Mouse (Mus musculus): ENCODE measurements at regions not wholly inside any gene's neighbourhood (a gene's known extent, or its start where the extent isn't known, plus 50 kb on each side); places are given as distances from the start of the nearest gene placed in this dataset.

DNA sequence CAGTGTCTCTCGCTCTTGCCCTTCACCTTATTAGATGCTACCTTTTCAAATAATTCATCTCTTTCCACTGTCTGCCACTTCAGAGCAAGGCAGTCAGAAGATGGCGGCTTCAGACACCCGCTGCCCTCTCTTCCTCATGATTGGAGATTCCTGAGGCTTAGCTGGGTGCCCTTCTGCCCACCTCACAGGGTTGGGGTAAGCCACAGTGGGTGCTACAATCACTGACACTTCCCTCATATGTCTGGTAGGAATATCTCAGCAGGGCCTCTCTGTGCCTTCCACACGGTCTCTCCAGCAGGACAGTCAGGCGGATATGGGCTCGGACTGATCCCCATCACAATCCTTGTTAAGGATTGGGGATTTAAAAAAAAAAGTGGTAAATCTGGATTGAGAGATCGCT is 53.2 kb upstream of the Rpl36-ps4 start:
- DNase-seq (ENCODE audit: low spot score) = peak; percentile 4

GRCm38 (mm10) chr17:87866719-87867318 is 54.0 kb upstream of the Rpl36-ps4 start:
- peak; percentile 3 for DNase-seq (ENCODE audit: low spot score)

- peak; percentile 11 for DNase-seq (ENCODE audit: low spot score)
These were observed 54.6 kb upstream of the Rpl36-ps4 start for GRCm38 (mm10) chr17:87866165-87866564.

DNA sequence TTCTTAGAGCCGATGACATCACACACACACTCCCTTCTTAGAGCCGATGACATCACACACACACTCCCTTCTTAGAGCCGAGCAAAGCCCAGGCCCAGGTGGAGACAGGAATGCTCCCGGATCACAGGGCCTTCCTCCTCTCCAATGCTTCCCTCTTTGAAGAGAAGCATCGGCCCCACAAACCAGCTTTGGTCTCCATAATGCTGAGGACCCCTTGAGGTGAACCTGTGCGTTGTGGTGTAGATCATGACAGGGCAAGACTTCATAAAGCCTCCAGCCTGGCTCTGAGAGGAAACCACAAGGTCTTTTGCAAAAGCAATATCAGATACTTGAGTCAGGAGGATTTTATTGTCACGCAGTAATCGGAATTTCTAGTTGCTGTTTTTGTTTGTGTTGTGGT is 55.3 kb upstream of the Rpl36-ps4 start:
- peak; percentile 8 for DNase-seq (ENCODE audit: low spot score)

DNA sequence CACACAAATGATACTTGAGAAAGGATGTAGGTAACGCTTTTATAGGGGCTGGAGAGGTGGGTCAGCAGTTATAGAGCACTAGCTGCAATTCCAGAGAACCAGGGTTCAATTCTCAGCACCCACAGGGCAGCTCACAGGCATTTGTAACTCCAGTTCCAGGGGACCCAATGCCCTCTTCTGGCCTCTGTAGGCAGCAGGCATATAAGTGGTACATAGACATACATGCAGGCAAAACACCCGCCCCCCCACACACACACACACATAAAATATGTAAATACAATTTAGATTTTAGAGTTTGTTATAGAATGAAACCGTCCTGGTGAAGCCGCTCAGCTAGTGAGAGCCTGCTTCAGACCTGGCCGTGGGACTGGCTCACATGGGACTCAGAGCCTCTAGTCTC is 55.9 kb upstream of the Rpl36-ps4 start:
- DNase-seq (ENCODE audit: low spot score) = no peak

GRCm38 (mm10) chr17:87861587-87861986 is 59.2 kb upstream of the Rpl36-ps4 start:
- peak; percentile 13 for DNase-seq (ENCODE audit: low spot score)

DNA sequence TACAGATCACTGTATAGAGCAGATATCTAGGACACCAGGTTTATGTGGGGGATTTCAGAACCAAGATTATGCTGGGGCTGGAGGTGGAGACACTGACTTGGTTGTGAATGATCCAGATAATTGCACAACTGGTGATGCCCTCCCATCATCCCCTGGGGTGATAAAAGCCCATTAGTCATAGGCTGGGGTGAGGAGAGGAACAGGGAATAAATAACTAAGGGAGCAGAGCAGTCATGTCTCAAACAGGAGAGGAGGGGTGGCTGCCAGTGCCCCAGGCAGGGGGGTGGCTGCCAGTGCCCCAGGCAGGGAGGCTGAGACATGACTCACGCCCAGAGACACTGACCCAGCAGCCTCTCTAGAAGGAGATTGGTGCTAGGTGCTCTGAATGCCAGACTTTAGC is 53.7 kb upstream of the Kcnk12 start:
- DNase-seq (ENCODE audit: low spot score) = no peak

- DNase-seq (ENCODE audit: low spot score) = no peak
These were observed 52.1 kb upstream of the Kcnk12 start for GRCm38 (mm10) chr17:87849897-87850296.

- DNase-seq (ENCODE audit: low spot score) = no peak
These were observed 51.6 kb upstream of the Kcnk12 start for GRCm38 (mm10) chr17:87849421-87849820.

GRCm38 (mm10) chr17:87848964-87849363 is 51.2 kb upstream of the Kcnk12 start:
- DNase-seq (ENCODE audit: low spot score) = no peak
